Mouse (Mus musculus) cortical plate, adult 2 months (tissue): ENCODE measurements around the gene Pms2.

ENCODE experiments used
- CTCF ChIP-seq: fragments of 200-500 bp; IDR thresholded peaks from 2 replicates; pipeline ENCODE4 v1.5.1; 2011; ENCODE audit warnings: mild to moderate bottlenecking, control low read depth, low read length; ENCODE audit not compliant: insufficient read depth; ENCODE audit errors: extremely low read depth
- POLR2A ChIP-seq: fragments of 200-500 bp; IDR thresholded peaks from 2 replicates; pipeline ENCODE4 v1.6.1; 2011; ENCODE audit warnings: mild to moderate bottlenecking, low read length, control low read depth; ENCODE audit not compliant: insufficient read depth; ENCODE audit errors: extremely low read depth

- TF ChIP-seq POLR2A (no peak), CTCF (no peak)
Observed at GRCm38 (mm10) chr5:143929291-143929690, 19.5 kb downstream of the Pms2 start.
